Mouse (Mus musculus) brain, embryonic 18.5 days (tissue): ENCODE results near the gene Commd4.
"Not testable (repeated sequence)": the region's sequence is repeated elsewhere in the genome, so short reads cannot be mapped to it uniquely, and the experiment has no call there.

Source experiments
- DNase-seq: peaks from one replicate; pipeline ENCODE4 v3.0.0-alpha.2; 2012; ENCODE audit warnings: low read depth, low spot score

Gene Commd4

DNA sequence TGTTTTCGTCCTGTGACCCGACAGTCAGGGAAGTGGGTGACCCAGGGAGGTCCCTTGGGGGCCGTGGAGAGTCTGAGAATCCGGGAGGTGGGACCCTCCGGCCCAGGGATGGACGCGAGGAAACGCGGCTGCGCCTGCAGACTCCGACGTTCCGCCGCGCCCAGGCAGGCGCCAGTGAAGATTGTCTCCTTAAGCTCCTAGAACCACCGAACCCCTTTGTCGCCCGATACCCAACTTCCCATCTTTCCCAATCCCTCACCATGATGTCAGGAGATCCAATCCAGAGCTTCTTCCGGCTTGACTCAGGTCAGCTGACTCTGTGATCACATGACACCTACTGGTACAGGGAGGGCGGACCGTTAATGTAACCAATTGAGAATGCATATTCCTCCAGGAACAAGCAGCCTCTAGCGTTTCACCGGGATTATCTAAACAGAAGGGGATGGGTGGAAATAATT is at the start of gene Commd4:
Commd4 (minus strand) TSS at position 319 of the 458 bp plus-strand sequence.
- peak; percentile 96 for DNase-seq

DNA sequence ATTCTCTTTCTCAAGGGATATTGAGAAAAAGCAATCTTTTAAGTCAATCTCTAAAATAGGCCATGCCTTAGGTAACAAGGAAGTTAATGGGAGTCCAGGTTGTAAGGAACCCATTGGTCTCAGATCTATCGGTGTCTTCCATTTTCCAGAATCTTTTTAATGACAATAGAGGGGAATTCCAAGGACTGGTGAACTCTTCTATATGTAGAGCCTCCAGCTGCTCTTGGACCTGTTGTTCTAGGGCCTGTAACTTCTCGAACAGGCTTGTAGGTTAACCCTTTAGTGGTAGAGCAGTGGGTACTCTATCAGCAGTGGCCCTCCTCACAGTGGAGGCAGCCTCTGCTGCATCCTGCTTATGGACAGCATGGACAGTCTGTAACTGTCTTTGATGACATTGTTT is 48.8 kb upstream of the Commd4 start:
- no peak for DNase-seq

DNA sequence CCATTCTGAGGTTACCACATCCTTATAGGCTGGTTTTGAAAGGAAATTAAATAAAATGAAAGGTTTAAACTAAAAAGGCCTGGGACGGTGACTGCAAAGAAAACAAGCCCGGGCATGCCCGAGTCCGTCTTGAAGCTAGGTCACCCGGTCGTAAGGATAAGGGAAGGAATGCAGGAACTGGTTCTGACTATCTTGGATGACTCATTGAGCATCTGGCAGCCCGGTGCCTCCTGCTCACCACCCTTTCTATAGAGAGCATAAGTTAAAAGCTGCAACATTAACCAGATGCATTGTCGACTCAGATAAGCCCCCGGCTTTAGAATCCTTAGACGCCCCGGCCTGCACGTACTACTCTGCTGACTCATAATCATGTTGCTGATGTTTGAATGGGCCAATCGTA is 45.4 kb upstream of the Commd4 start:
- not testable (repeated sequence) for DNase-seq

DNA sequence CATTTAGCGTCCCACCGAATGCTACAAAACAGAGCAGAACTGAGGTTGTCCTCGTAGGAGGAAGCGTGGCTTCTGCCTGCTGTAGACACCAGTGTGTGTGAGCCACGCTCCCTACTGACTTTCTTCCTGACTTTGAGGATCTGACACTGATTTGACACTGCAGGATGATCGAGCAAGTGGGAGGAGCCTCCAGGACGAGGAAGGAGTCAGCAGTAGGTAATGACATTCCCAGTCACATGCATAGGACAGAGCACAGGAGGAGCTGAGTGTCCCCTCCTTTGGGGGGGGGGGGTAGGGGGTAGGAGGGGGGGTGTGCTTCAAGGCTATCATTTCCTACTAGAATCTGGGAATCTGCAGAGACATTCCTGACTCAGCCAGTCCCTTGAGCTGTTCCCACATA is 44.9 kb upstream of the Commd4 start:
- DNase-seq = no peak

DNA sequence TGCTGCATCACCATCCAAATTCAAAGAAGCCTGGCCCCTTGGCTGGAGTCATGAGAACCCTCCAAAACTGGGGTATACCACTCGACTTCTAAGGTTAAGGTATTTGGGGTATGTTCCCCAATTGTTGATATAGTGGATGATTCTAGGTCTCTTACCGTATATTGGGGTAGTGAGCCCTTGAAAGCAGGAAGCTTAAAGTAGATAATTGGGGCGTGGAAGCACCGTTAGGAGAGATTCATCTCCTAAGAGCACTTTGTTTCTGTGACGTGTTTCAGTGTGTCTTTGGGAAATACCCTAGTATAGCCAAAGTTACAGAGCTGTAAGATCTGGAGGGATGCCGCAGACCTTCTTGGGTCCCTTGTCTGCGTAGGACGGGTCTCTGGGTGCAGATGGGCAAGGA is 39.3 kb upstream of the Commd4 start:
- DNase-seq = no peak

DNA sequence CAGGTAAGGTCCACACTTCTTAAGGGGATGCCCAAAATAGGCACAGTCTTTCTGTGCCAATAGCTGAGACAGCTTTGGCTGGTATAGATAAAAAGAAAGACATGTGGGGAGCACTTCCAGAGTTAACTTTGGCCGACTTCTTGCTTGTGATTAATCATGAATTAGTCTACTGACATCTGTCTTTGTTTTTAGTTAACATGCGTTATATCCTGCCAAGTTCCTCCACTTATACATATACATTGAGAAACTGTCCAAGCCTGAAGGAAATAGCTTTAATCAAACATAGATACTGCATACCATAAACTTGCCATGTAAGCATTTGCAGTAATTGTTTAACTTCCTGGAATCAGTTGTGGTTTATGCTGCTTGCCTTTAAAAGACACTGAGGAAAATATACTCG is 38.6 kb upstream of the Commd4 start:
- DNase-seq = no peak

DNA sequence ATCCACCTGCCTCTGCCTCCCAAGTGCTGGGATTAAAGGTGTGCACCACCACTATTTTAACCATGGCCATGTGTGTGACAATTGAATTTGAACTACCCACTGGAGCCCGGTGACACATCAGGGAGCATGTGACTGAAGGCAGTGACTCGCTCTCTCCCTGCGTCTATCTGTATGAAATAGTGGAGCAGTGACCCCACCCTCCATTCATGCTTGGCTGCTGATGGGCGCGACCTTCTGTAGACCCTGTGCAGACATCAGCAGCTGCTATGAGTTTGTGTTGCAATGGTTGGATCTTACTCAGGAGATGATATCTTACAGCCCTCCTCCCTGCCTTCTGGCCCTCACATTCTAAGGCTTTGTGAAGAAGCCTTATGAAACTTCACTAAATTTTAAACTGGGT is 10.3 kb upstream of the Commd4 start:
- DNase-seq = no peak

DNA sequence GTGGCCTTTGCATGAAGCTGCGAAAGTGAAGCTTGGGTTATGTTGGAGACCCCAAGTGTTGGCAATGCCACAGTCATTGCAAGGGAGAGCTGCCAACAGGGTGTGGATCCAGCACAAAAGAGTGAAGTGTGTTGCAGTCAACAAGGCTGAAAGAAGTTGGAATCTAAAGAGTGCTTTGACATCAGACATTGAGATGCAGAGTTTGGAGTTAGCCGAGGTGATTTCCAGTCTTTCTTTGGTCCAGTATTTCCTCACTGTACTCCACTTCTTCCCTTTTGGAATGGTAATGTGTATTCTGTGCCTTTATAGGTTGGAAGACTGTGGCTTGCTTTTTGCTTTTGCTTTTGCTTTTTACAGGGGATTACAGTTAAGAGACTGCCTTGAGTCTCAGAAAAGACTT is 8.0 kb upstream of the Commd4 start:
- no peak for DNase-seq

DNA sequence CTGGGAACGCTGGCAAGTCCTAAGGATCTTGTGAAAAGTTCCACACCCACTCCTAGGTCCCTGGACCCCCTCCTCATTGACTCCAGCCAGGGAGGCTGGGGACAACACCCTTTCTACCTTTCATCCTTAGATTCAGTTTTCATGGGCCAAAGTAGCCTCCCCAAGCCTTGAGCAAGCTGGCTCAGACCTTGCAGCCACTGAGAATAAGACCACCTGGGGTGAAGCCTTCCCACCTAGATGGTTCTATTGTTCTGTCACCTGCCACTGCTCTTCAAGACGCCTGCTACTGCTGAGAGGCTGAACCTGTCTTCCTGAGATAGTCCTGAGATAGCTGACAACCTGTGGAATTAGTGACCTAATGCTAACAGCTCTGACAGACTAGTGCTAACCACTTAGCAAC is 5.0 kb upstream of the Commd4 start:
- DNase-seq = no peak

DNA sequence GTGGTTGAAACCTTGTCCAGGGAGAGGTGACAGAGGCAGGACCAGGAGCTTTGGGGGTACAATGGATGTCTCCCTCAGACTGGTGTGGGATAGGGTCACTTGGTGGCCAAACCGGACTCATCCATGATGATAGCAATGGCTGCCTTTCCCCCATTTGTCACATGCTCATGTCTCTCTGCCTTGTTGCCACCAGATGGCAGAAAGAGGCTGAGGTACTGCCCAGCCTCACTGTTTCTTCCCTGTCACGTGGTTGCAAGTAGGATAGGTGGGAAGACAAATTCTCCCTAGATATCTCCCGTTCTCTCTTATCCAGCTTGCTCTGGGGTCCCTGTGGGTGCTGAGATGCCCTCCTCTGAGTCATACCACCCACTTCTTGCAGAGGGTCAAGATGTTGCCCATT is 4.4 kb upstream of the Commd4 start:
- DNase-seq = no peak

DNA sequence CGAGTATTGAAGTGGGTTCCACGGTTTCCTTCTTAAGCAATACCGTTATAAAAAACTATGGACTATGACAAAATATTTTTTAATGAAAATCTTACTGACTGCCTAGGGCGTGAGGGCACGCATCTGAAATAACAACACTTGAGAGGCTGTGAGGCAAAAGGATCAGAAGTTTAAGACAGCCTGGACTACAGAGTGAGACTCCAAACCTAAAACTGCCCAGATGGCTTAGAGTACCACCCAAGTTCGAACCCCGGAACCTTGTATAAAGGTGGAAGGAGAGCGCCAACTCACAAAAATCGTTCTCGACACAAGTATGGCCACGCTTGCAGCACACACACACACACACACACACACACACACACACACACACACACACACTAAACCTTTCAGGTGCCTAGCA is 375 bp upstream of the Commd4 start:
- no peak for DNase-seq

DNA sequence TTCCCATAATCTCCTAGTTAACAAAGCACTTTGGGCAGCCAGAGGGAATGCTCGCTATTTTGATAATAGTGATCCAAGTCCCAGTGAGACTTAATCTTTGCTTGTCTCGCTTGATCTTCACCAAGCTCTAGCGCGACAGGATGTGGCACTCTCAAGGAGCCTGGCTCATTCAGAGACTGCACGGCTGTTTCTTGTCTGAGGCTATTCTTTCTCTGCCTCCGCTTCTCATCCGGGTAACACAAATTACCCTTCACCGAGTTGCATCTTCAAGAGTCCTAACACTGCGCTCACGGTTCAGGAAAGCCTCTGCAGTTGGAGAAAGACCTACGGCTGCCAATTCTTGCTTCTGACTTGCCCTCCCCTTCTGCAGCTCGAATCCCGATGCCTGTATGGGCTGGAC is 632 bp downstream of the Commd4 start:
- DNase-seq = no peak

DNA sequence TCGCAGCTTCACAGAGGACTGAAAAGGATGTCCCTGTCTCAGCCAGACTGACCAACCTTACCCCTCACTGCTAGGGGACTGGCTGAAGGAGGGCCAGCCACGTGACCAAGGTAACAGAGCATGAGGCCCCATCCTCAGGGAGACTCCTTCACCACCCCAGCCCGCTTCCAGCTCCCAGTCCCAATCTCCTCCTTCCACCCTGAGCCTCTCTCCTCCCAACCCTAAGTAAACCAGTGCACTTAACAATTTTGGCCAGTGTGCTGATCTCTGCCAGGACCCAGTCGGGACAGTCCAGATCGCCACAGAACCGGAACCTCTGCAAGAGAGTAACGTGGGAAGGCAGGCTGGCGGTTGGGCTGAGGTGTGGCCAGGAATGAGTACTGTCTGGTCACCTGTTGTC is 1.3 kb downstream of the Commd4 start:
- DNase-seq = no peak

DNA sequence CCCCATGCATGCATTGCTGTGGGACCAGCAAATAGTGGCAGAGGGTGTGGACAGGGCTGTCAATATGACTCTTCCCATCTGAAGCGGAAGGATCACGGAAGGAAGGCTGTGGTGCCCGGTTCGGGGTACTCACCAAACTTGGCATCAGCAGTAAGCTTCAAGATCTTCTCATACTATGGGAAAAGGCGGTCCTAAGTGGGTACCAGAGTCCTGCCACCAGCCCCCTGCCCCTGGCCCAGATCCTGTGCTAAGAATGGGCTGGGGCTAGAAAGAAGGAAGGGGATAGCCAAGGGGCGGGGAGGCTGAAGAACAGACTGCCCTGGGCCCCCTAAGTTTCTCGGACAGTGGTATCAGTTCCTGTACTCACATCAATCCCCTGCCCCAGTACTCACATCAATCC is 1.7 kb downstream of the Commd4 start:
- DNase-seq = no peak

DNA sequence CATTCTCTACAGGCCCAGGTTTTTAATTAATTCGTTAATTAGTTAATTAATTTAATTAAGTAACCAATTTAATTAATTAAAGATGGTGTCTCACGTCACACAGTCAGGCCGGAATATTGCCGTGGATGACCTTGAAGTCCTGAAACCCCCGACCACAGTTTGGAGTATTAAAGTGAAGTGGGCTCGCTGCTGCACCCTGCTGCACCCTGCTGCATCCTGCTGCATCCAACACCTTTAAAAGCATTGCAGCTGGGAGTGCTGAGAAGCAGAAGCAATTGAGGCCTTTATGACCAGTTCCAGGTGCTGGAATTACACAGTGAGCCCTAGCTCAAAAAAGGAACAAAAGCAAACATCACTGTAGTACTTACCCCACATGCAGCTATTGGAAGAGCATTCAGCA is 5.8 kb downstream of the Commd4 start:
- no peak for DNase-seq

DNA sequence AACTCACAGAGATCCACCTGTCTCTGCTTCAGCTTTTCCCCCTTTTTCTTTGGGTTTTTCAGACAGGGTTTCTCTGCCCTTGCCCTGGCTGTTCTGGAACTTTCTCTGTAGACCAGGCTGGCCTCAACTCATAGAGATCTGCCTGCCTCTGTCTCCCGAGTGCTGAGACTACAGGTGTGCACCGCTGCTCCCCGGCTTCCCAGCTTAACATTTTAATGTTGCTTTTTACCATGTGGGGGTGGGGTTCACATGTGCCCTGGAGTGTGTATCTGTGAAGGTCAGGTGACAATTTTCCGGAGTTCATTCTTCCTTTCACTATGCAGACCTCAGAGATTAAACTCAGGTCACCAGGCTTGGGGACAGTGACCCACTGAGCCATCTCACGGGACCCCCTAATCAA is 7.9 kb downstream of the Commd4 start:
- no peak for DNase-seq

DNA sequence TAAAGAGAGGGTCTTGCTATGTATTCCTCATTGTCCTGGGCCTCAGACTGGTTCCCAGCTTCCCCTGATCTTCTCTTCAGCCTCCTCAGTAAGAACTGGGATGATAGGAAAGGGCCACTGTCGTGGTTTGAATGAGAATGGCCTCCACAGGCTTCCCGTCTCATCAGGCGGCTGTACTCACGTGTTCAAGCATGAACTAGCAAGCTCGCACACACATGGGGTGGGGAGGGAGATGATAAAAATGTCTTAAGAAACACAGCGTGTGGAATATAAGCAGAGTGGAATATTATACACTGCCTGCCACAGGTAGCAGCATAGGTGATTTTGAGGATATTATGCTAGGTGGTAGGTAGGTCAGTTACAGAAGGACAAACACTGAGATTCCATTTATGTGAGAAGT is 9.1 kb downstream of the Commd4 start:
- DNase-seq = no peak

DNA sequence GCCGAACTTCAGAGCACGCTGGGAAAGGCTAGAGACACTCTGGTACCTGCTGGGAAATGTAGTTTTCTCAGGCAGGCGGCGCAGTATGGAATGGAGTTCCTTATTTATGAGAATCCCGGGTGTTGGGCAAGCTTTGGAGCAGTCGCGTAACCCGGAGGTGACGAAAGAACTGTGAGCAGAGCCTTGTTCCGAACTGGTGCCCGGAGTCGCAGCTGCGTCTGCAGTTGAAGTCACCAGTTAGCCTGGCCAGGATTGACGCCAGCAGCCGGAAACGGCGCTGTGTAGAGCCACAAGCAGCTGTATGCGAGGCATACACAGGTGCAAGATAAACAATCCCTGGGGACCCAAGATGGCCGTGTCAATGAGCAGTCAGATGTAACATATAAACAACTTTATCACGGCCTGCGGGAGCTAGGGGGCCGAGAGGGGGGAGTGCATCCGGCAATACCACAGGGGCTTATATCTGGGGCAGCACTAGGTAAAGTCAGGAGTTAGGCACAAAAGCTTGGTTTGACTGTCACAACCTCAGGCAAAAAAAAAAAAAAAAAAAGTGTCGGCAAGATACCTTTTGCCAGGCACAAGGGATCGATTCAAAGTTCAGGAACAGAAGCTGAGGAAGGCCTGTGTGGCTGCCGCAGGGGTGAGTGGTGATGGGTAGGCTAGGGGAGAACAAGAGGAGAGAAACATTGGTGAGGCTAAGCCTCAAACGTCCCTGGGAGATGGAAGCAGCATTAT is 9.8 kb downstream of the Commd4 start, which contains the start of gene Neil1:
Neil1 (minus strand) TSS at position 162 of the 735 bp plus-strand sequence.
- peak; percentile 89 for DNase-seq

DNA sequence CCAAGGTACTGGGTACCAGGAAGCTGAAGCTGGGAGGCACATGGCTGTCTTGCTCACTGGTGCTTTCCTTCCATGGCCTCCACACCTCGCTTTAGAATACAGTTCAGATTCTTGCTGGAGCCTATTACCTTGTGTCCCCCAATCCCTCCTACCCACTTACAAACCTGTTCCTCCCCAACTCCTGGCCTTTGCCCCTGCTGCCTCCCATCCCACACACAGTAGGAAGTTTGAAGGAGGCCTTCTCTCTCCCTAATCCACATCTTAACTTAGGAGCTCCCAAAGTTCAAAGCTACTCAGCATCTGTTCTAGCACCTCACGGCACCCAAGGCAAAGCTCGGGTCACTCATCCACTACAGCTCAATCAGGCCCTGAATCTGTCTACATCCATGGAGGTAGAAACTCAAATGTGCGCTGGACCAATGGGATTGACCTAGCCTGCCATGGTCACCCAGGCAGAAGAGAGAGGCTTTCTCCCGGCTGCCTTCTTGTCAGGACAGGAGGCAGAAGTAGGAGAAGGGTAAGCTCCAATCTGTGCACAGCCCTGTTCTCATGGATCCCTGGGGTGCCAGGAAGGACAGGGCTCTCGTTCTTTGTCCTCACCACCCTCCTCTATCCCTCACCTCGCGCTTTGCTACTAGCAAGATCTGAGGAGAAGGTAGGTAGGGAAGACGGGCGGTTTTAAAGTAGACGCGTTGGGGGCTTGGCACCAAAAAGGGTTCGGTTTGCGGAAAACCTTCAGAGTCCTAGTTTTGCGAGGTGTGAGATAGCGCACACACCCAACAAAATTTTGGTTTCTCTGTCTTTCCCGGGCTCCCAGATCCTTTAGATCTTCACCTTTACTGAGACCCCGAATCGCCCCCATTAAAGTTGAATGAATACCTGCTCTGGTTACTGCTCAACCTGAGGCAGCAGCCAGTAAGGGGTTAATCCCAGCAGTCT is 10.7 kb downstream of the Commd4 start:
- no peak for DNase-seq

DNA sequence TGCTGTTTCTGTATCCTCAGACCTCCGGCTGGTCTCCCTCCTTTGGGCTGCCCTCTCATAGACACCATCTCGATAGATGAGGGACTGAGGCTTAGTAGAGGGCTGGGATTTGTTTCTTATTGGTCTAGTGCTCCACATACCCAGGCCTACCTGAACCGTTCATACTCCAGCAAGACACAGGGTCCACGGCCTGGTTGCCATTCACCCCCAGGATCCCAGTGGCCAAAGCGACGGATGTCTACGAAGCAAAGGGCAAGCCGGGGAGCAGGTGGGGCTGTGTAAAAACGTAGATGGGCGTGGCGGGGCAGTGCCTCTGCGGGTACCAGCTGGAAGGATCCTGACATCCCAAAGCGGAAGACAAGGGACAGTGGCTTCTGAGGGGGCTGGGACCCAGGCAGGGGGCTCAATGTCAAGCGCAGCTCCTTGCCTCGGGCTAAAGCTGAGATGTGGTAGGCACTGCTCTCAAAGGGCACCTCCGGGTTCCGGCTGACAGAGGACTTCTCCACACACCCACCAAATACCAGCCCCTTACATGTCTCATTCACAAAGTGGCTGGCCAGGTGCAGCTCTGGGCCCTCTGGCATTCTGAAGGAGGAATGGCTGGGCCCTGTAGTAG is 11.6 kb downstream of the Commd4 start:
- no peak for DNase-seq

DNA sequence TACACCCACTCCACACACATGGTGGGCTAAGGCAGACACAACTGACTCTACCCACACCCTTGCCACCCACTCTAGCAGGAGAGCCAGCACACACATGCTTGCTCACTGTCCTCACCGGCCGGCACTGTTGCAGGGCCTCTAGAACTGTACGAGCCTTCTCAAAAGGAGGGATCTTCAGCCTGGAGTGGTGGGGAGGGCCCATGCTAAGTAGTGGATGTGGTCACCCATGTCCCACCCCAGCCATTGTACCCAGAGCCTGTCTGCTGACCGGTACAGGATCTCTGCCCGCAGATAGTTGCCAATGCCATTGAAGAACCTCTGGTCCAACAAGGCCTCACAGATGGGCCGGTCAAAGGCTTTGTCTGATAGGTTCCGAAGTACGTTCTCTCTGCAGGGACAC is 13.3 kb downstream of the Commd4 start:
- DNase-seq = no peak

DNA sequence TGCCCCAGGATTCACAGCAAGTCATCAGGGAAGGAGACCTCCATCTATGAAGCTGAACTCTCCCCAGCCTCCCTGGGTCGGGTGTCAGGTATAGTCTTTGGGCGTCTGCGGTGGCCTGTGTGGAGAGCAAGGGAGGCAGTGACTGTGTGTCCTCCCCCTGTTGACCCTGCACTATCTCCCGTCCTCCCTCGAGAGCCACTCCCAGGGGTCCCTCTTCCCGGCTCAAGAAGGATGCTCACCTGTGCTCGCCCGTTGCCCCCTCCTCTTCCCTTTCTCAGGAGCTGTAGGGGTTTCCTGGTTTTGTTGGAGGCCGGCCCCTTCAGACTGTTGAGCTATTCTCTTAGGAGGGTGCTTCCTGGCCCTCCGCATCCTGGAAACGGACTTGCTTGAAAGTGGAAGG is 14.9 kb downstream of the Commd4 start:
- DNase-seq = no peak
